Mouse (Mus musculus) thymus, postnatal 4 days (tissue): ENCODE results near the gene Ttc29.
A peak's percentile ranks its signal among the peaks of the same experiment; 100 is the strongest.

Experiments
- DNase-seq: peaks from one replicate; pipeline ENCODE4 v3.0.0; 2021

Gene Ttc29

DNA sequence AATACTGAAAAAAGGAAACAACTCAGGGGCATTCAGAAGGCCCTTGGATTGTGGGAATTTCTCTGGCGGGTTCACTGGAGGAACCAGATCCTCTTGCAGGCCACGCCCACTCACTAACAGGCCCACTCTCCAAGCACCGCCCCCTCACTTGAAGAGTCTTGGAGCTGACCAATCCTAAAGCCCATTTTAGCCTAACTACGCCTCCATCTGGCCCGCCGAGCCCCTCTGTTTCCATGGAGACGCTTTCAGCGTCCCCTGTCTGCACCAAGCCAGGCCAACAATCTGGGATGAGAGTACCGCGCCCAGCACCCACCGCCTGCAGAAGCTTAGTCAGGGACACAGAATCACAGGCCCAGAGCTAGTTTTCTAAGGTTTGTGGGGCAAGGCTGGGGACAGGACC is at the start of gene Ttc29:
Ttc29 (plus strand) TSS at position 224 of the 400 bp plus-strand sequence.
- no peak for DNase-seq

- DNase-seq = no peak
Observed at GRCm38 (mm10) chr8:78171351-78171750, 41.7 kb upstream of the Ttc29 start.

DNA sequence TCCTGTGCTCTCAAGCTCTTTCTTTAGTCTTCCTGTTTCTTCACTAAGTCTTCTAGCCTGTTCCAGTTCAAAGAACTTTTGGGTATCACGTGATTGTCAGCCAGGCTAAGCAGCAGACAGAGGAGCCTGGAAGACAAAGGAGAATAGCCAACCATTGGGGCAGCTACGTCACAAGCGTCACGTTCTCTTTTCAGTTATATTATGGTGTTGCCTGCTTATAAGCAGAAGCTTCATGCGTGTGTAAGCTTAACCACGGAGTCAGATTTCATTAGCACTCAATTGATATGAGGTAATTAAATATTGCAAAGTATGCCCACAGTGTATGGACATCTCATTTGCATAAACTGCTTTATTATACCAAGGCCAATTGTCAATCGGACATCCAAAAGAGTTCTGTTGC is 30.4 kb upstream of the Ttc29 start:
- no peak for DNase-seq

GRCm38 (mm10) chr8:78183414-78183813 is 29.7 kb upstream of the Ttc29 start:
- no peak for DNase-seq

DNA sequence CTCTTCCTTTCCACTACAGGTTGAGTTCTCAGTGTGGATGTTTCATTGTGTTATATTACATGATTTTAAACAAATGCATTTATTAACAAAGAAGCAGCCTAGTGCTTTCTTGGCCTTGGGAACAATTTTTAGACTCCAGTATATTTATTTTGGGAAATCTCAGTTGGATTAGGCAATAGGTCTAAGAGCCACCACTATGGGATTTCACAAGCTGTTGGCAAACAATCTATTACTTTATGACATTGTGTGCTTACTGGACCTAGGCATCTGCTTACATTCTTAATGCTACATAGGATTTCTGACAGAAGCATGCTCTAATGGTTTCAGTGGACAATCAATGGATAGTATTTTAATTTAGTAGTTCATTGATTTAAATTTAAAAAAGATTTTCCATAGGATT is 26.0 kb upstream of the Ttc29 start:
- no peak for DNase-seq

DNA sequence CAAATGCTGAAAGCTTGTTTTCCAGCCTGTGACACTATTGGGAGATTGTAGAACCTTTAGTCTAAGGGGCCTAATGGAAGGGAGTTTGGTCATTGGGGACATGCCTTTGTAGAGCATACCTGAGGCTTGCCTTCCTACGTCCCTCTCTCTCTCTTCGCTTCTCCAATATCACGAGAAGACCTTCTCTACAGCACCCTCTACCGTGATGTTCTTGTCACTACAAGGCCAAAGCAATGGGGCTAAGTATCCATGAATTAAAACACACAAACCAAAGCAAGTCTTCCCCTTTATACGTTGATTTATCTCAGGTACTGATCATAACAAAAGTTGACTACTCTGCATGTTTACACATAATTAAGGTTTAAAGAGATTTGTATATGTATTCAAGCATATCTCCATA is 8.9 kb upstream of the Ttc29 start:
- DNase-seq = no peak

DNA sequence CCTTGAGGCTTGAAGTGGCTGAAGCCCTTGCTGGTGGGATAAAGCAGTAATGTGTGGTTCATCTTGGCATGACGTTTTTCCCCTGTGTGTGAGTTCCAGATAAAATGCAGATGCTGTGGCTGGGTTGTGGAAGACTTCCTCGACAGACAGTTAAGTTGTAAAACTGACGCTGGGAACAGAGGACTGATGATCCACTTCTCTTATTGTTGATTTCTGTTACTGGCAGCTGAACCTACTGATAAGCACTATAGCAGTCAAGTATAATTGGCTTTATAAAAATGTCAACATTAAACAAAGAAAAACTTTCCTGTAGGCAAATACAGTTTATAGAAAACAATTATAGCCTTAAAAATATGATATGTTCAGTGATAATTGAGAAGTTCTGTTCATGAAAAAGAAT is 2.7 kb upstream of the Ttc29 start:
- no peak for DNase-seq

DNA sequence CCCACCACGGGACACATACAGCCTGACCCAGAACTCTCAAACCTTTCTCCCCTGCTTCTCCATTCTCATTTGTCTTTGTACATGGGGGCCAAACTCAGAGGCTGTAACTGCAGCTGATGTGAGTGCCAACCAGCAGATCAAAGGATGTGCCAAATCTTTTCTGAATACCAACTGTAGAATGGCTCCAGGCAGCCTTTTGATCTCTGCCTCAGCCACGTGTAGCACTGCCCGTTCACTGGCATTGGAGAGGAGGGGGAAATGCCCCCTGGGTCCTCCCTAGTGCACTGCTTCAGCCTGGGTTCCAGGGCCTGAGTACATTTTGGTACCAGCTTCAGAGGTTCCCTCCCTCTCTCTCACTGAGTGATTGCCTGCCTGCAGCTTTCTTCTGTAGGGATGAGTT is 1.5 kb downstream of the Ttc29 start:
- no peak for DNase-seq

DNA sequence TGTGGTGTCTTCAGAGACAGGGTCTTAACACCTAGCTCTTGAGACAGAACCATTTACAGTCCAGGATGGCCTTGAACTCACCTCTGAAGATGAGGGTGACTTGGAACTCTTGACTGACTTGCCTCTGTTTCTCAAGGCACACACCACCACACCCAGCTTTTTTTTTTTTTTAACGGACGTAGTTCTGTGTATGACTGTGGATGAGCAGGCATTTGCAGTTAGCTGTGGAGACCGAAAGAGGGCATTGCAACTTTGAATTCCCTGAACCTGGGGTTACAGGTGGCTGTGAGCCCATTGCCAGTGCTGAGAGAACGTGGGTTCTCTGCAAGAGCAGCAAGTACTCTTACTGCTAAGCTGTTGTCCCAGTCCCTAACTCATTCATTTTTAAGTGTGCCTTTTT is 13.0 kb downstream of the Ttc29 start:
- no peak for DNase-seq

- no peak for DNase-seq
Observed at GRCm38 (mm10) chr8:78230721-78231120, 17.6 kb downstream of the Ttc29 start.

DNA sequence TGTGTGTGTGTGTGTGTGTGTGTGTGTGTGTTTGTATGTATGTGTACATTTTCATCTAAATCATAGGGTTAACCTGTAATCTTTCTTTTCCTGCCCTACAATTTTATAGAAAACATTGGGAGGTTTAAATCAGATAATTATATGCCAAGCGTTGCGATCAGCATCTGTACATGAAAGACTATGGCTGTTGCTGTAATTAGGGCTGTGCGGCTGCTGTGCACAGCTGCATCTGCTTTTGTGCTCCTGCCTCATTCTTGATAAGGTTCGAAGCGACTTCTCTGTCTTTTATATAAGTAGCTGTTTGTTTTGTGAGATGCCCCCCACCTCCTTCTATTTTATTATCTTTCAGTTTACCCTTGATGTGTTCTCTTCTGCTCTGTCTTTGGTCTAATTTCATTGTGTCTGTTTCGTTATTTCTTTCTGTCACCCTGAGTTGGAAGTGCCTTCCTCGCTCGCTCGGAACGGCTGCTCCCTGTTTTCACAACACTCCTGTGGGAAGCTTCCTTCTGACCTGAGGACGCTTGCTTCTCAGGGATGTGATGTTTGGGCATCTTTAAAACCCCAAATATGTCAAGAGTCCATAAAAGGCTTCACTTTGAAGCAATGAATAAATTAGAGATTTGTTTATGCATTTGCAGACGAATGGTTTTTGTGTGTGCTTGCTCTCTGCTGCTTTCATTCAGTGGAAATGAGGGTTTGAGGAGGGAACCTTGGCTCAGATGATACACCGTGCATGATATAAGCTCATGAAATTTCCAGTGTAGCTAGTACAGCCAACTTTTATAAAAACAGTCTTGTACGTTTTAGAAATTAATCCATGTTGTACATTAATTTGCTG is 20.0 kb downstream of the Ttc29 start:
- DNase-seq = no peak

GRCm38 (mm10) chr8:78233708-78234201 is 20.7 kb downstream of the Ttc29 start:
- no peak for DNase-seq

DNA sequence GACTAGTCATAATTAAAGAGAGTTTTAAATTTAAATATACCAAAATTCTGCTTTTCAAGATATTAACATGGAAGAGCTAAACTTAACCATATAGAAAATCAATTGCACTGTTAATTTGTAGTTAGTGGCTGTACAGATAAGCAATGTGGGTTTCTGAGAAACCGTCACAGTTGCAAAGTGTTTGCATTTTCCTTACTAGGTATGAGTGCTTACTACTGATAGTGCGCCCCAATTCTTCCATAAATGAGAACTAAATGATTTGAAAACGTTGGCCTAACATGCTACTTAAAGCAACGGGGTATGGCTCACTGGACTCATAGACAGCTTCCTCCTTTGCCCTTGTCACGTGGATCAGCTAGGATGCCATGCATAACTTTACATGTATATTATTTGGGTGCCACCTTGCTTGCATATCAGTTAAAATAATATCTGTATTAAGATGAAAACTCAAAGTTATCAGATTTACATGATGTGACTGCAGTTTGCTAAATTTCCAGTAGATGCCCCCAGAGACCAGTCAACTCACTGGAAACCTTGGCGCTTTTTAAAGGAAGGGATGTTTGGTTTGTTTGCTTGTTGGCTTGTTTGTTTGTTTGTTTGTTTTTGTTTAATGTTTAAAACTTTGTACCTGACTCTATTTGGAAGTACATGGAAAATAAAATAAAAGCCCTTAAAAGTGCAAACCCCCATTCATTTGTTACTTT is 25.0 kb downstream of the Ttc29 start:
- DNase-seq = no peak

DNA sequence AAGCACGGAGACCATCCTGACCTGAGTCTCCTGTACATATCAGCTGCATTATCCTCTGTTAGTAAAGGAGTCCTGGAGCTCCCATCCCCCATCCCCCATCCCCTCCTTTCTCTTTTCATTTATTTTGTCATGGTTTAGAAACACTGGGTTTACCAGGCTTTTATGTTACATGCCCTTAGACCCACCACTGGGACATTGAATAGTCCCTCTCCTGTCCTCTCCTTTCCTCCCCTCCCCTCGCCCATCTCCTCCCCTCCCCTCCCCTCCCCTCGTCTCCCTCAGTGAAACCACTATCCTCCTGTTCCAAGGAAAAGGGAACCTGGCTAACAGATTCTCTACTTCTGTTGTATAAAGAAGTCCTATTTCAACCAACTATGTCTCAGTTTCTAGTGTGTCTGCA is 38.0 kb downstream of the Ttc29 start:
- DNase-seq = no peak

GRCm38 (mm10) chr8:78254374-78254773 is 41.3 kb downstream of the Ttc29 start:
- DNase-seq = peak; percentile 7

DNA sequence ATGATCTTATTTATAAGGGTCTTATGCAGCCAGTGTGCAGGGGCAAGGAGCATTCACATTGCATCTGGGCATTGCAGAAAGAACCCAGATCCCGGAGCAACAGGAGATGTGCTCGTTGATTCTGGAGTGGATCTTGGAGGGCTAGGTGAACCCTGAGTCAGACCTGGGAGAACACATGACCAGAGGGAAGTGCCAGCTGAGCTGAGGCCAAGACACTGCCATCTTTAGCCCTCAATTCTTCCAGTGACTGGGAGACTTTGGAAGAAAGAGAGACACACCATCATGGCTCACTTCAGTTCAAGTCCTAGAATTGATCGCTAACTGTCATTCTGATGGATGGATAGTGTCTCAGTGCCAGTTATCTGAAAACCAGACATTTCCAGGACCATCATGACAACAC is 41.9 kb downstream of the Ttc29 start:
- DNase-seq = no peak

DNA sequence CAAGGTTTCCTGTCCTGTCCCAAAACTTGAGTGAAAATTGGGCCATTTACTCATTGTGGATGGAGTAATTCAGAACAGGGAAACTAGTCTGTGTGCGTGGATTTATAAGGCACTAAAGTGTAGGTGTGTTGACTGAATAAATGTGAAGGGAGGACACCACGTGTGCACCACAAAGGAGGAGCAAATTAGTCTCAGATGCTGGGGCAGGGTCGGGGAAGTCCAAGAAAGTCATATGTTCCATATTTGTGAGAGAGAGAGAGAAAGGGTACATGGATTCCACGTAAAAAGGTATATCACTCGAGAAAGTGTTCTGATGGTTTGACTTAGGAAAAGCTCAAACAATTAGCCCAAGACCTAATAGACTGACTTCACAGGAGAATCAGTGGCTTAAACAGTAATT is 52.4 kb downstream of the Ttc29 start:
- no peak for DNase-seq

DNA sequence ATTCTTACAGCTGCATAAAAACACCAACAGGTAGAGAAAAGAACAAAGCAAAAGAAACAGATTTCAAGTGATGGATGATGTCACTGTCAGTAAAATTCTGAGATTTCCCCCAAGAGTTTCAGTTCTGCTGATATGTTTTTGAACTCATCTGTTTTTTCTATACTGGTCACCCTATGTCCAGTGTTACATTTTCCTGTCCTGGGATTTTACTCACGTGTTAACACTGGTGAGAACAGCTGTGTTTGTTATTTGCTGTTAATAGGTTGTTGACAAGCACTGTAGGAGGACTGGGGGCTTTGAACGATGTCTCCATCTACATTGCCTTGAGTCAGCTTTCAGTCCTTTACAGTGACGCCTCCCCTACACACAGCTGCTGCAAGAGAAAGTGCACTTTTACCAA is 53.1 kb downstream of the Ttc29 start:
- no peak for DNase-seq

DNA sequence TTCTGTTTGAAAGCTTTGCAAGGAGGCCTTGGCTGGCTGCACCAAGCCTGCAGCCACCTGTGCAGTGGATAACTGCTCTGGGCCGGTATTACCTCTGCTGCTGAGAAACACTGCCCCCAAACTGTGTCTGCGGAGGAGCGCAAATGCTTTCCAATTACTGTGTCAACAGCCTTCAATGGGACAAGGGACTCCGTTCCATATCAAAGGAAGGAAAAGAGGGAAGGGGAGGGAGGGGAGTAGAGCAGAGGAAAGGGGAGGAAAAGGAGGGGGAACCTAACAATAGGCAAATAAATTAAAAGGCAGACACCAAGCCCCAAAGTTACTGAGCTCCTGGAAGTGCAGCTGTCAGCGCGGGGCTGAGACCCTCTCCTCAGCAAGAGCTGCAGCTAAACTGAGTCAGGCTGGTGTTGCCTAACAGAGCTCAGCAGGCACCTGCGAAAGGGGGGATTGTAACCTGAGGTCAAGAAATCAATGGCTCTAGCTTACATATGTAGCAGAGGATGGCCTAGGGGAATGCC is 54.9 kb downstream of the Ttc29 start:
- DNase-seq = no peak

DNA sequence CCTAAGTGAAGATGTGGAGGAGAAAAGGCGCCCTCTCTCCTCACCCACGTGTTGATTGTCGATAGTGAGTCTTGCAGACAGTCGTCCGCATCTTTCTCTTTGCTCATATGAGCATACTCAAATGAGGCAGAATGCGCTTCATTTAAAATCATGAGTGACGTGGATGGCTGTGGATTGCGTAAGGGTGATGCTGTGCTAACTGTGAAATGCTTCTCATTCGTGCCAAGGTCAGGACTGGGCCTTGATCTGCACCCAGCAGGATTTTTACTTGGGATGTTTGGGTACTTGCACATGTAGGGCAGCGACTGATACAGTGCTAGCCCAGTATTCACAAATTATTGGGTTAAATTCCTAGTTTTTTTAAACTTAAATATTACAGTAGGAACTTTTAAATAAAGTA is 56.2 kb downstream of the Ttc29 start:
- DNase-seq = no peak

GRCm38 (mm10) chr8:78271391-78271790 is 58.3 kb downstream of the Ttc29 start:
- no peak for DNase-seq

DNA sequence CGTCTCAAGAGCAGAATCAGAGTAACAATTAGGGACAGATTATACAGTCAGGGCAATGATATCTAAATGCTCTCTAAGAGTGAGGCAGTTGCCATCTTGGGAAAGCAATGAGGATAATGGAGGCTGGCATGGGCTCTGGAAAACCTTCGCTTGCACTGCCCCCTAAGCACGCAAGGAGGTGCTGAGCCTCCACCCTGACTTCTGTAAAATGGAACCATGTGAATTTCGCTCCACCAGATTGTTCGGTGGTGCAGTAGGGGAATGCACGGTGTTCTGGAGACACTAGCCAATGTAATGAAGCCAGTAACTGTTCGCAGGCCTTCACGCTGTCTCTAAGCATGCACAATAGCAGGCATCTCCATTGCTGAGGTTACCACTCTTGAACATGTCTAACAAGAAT is 63.0 kb downstream of the Ttc29 start:
- no peak for DNase-seq

DNA sequence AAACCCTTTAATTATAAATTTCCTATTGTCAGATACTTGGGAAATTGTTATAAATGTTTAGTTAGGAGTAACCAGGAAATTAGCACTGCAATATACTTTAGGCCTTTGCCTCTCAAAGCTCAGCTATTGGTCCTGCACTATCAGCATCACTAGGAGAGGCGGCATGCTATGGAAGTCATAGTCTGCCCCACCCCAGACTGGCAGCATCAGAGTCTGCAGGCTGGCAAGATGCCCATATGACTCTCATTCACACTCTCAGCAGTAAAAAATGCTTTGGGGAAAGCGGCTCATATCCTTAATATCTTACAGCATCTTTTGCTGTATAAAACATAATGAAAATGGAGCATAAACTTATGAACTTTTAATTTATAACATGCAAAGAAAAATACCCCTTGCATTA is 64.3 kb downstream of the Ttc29 start:
- no peak for DNase-seq

GRCm38 (mm10) chr8:78278598-78278997 is 65.5 kb downstream of the Ttc29 start:
- DNase-seq = no peak
